Mouse (Mus musculus) erythroid progenitor cell, adult 5-6 weeks (primary cell): ENCODE results near the gene Rpp38. TPM values are rescaled to one million over a fixed set of nuclear protein-coding genes. Genes with fewer than 3 reads are reported as not detected.

Experiments
- ATAC-seq: replicated peaks from 2 replicates; pipeline ENCODE4 v1.8.0; 2016; ENCODE audit warnings: moderate number of reproducible peaks, mild to moderate bottlenecking, moderate TSS enrichment, inconsistent platforms; ENCODE audit not compliant: poor library complexity, low FRiP score, severe bottlenecking
- total RNA-seq, 2 experiments: library from RNA; stranded (forward) in 1 of 2; stranded (reverse) in 1 of 2; fragments of 150-400 nt in 1 of 2; fragments of 186-747, 209-891 nt in 1 of 2; gene quantifications; 2 replicates each; pipeline versions ENCODE4 v1.2.3 to v1.2.4; 2015 to 2017; ENCODE audit warnings: low replicate concordance in 2 of 2

Rpp38 gene
- total RNA-seq, 2 experiments from 2014 or later = 2.5 to 2.6 TPM

GRCm38 (mm10) chr2:3289581-3289980 lies 42.9 kb downstream of the Rpp38 start:
- ATAC-seq = no peak

- no peak for ATAC-seq
These were observed 46.2 kb downstream of the Rpp38 start for GRCm38 (mm10) chr2:3286243-3286642.

GRCm38 (mm10) chr2:3285709-3286108 lies 46.7 kb downstream of the Rpp38 start:
- no peak for ATAC-seq

- ATAC-seq = no peak
These were observed 47.3 kb downstream of the Rpp38 start for GRCm38 (mm10) chr2:3285181-3285530.

GRCm38 (mm10) chr2:3284473-3285180 lies 47.8 kb downstream of the Rpp38 start:
- ATAC-seq = peak; percentile 8; the same call in 1 of the 2 replicates

GRCm38 (mm10) chr2:3283602-3284472 lies 48.6 kb downstream of the Rpp38 start, which contains the start of gene Nmt2:
Gene Nmt2 (plus strand): TSS chr2:3284212.
- peak; percentile 94 for ATAC-seq

- ATAC-seq = peak; percentile 12; the same call in 1 of the 2 replicates
These were observed 49.4 kb downstream of the Rpp38 start for GRCm38 (mm10) chr2:3282866-3283601.

GRCm38 (mm10) chr2:3281311-3281710 lies 51.1 kb downstream of the Rpp38 start:
- no peak for ATAC-seq

Other genes starting within 250 kb of the Rpp38 start
- gene Fam171a1, start 218.4 kb downstream of the Rpp38 start, total RNA-seq (2015; ENCODE audit: low replicate concordance) = not detected in 2 replicates
- 0.08 and 0.39 TPM in 2 replicates for gene Fam171a1, start 218.4 kb downstream of the Rpp38 start, total RNA-seq (2017; ENCODE audit: low replicate concordance)
- 9.7 and 11.7 TPM in 2 replicates for gene Nmt2, start 48.4 kb downstream of the Rpp38 start, total RNA-seq (2015; ENCODE audit: low replicate concordance)
- 13.8 and 15.3 TPM in 2 replicates for gene Nmt2, start 48.4 kb downstream of the Rpp38 start, total RNA-seq (2017; ENCODE audit: low replicate concordance)
- not detected in 2 replicates for gene Acbd7, start 3.5 kb upstream of the Rpp38 start, total RNA-seq (2015; ENCODE audit: low replicate concordance)
- gene Acbd7, start 3.5 kb upstream of the Rpp38 start, total RNA-seq (2017; ENCODE audit: low replicate concordance) = not detected in 2 replicates
- not detected in 2 replicates for gene Olah, start 64.6 kb upstream of the Rpp38 start, total RNA-seq (2015; ENCODE audit: low replicate concordance)
- not detected in 2 replicates for gene Olah, start 64.6 kb upstream of the Rpp38 start, total RNA-seq (2017; ENCODE audit: low replicate concordance)
- gene Meig1, start 90.0 kb upstream of the Rpp38 start, total RNA-seq (2015; ENCODE audit: low replicate concordance) = not detected in 2 replicates
- gene Meig1, start 90.0 kb upstream of the Rpp38 start, total RNA-seq (2017; ENCODE audit: low replicate concordance) = not detected in 2 replicates
- 16.8 and 21.3 TPM in 2 replicates for gene Dclre1c, start 91.5 kb upstream of the Rpp38 start, total RNA-seq (2015; ENCODE audit: low replicate concordance)
- 12.2 and 17.9 TPM in 2 replicates for gene Dclre1c, start 91.5 kb upstream of the Rpp38 start, total RNA-seq (2017; ENCODE audit: low replicate concordance)
- gene Suv39h2, start 142.4 kb upstream of the Rpp38 start, total RNA-seq (2015; ENCODE audit: low replicate concordance) = 14.8 and 15.5 TPM in 2 replicates
- gene Suv39h2, start 142.4 kb upstream of the Rpp38 start, total RNA-seq (2017; ENCODE audit: low replicate concordance) = 8.7 and 9.2 TPM in 2 replicates
- gene Gm45902, start 180.1 kb upstream of the Rpp38 start, total RNA-seq (2015; ENCODE audit: low replicate concordance) = 7.2 and 10.5 TPM in 2 replicates
- 14.0 and 14.7 TPM in 2 replicates for gene Gm45902, start 180.1 kb upstream of the Rpp38 start, total RNA-seq (2017; ENCODE audit: low replicate concordance)
- gene Hspa14, start 180.2 kb upstream of the Rpp38 start, total RNA-seq (2015; ENCODE audit: low replicate concordance) = 57.8 and 72.1 TPM in 2 replicates
- gene Hspa14, start 180.2 kb upstream of the Rpp38 start, total RNA-seq (2017; ENCODE audit: low replicate concordance) = 94.5 and 181 TPM in 2 replicates
- gene Cdnf, start 180.4 kb upstream of the Rpp38 start, total RNA-seq (2015; ENCODE audit: low replicate concordance) = not detected in 2 replicates
- gene Cdnf, start 180.4 kb upstream of the Rpp38 start, total RNA-seq (2017; ENCODE audit: low replicate concordance) = 0.39 TPM in 1 of 2 replicates, not detected in the other
- 155 and 288 TPM in 2 replicates for gene Fam107b, start 237.8 kb upstream of the Rpp38 start, total RNA-seq (2015; ENCODE audit: low replicate concordance)
- 101 and 104 TPM in 2 replicates for gene Fam107b, start 237.8 kb upstream of the Rpp38 start, total RNA-seq (2017; ENCODE audit: low replicate concordance)